Mouse (Mus musculus) layer of hippocampus, postnatal 36 days (tissue): ENCODE measurements around the gene Ipmk. TPM values are rescaled to one million over a fixed set of nuclear protein-coding genes. Genes with fewer than 3 reads are reported as not detected.
A peak's percentile ranks its signal among the peaks of the same experiment; 100 is the strongest.

ENCODE experiments used
- DNase-seq, 2 experiments: peaks; one replicate each; pipeline ENCODE4 v3.0.0; 2022
- total RNA-seq, 2 experiments: library from RNA; stranded (reverse); gene quantifications; 2 replicates each; pipeline ENCODE4 v1.2.3; 2021

Gene Ipmk
- total RNA-seq = 10 to 100 TPM; 41.5 to 43.3 TPM

- DNase-seq = peak; percentile 99 to 100
Measured at GRCm38 (mm10) chr10:71347509-71347949, at the start of gene Ipmk. Ipmk (plus strand) TSS chr10:71347763.

- DNase-seq = no peak
Measured at GRCm38 (mm10) chr10:71300161-71300560, 47.4 kb upstream of the Ipmk start.

- no peak for DNase-seq
Measured at GRCm38 (mm10) chr10:71302490-71302889, 45.1 kb upstream of the Ipmk start.

- no peak for DNase-seq
Measured at GRCm38 (mm10) chr10:71306190-71306589, 41.4 kb upstream of the Ipmk start.

GRCm38 (mm10) chr10:71306759-71307158, 40.8 kb upstream of the Ipmk start:
- no peak for DNase-seq

GRCm38 (mm10) chr10:71308199-71308598, 39.4 kb upstream of the Ipmk start:
- DNase-seq = no peak

- no peak for DNase-seq
Measured at GRCm38 (mm10) chr10:71310288-71310687, 37.3 kb upstream of the Ipmk start.

GRCm38 (mm10) chr10:71314596-71314995, 33.0 kb upstream of the Ipmk start:
- DNase-seq = no peak

- DNase-seq = no peak
Measured at GRCm38 (mm10) chr10:71316056-71316455, 31.5 kb upstream of the Ipmk start.

GRCm38 (mm10) chr10:71316497-71316896, 31.1 kb upstream of the Ipmk start:
- no peak for DNase-seq

GRCm38 (mm10) chr10:71323669-71324068, 23.9 kb upstream of the Ipmk start:
- DNase-seq = no peak

- no peak for DNase-seq
Measured at GRCm38 (mm10) chr10:71326123-71326522, 21.4 kb upstream of the Ipmk start.

GRCm38 (mm10) chr10:71326789-71327188, 20.8 kb upstream of the Ipmk start:
- DNase-seq = peak; percentile 61

GRCm38 (mm10) chr10:71327386-71327785, 20.2 kb upstream of the Ipmk start:
- DNase-seq = no peak

- no peak for DNase-seq
Measured at GRCm38 (mm10) chr10:71328382-71328781, 19.2 kb upstream of the Ipmk start.

GRCm38 (mm10) chr10:71328870-71329269, 18.7 kb upstream of the Ipmk start:
- no peak for DNase-seq

GRCm38 (mm10) chr10:71329295-71329694, 18.3 kb upstream of the Ipmk start:
- DNase-seq = no peak

GRCm38 (mm10) chr10:71330070-71330469, 17.5 kb upstream of the Ipmk start:
- no peak for DNase-seq

GRCm38 (mm10) chr10:71331908-71332307, 15.7 kb upstream of the Ipmk start:
- DNase-seq = no peak

- no peak for DNase-seq
Measured at GRCm38 (mm10) chr10:71332376-71332775, 15.2 kb upstream of the Ipmk start.

GRCm38 (mm10) chr10:71332859-71333258, 14.7 kb upstream of the Ipmk start:
- DNase-seq = no peak

GRCm38 (mm10) chr10:71337733-71338132, 9.8 kb upstream of the Ipmk start:
- DNase-seq = no peak

GRCm38 (mm10) chr10:71338156-71338905, 9.2 kb upstream of the Ipmk start:
- no peak for DNase-seq

GRCm38 (mm10) chr10:71339463-71339862, 8.1 kb upstream of the Ipmk start:
- DNase-seq = no peak

- no peak for DNase-seq
Measured at GRCm38 (mm10) chr10:71340195-71340594, 7.4 kb upstream of the Ipmk start.
